Comparison of ENCODE assay signal across 8 mouse cellular contexts in the genomic region with DNA sequence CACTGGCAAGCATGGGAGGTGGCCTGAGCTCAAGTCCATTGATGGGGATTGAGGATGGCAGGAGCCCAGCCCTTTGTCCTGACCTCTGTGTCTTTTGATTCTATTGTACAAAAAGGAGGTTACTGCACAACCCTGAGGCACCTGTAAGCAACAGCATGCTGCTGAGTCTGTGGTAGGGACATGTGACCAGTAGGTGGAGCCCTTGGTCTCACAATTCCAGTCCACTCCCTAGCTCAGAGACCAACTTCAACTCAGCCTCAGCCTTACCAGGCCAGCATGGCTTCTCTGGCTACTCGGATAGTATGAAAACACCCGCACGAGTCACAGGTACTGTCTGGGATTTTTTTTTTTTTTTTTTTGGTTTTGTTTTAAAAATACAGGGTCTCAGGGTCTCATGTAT. TPM values are rescaled to one million over a fixed set of nuclear protein-coding genes. Genes with fewer than 3 reads are reported as not detected.
DNase-seq lines count a peak whose midpoint lies in the region; ATAC-seq and TF ChIP-seq lines count a peak whose summit lies in the region.

No protein-coding gene starts in this region.

- peaks cover 3% of the 10 kb centered on the region; the same call in 1 of the 2 replicates for H3K4me1 ChIP-seq in lung, adult 2 months (ENCODE audit: control insufficient read depth, insufficient read depth, low read length)
- H3K4me1 ChIP-seq in thymus, adult 2 months (replicated peaks; ENCODE audit: control insufficient read depth, insufficient read depth, low read length): no peaks in the 10 kb centered on the region

- H3K27me3 ChIP-seq in thymus, adult 2 months (ENCODE audit: control insufficient read depth, insufficient read depth, low read length): no peaks in the 10 kb centered on the region

- H3K36me3 ChIP-seq in thymus, adult 2 months (ENCODE audit: control insufficient read depth, insufficient read depth, low read length): no peaks in the 10 kb centered on the region

- peak; percentile 90 for ATAC-seq in frontal cortex, adult (ENCODE audit: low TSS enrichment)
- ATAC-seq in hematopoietic stem cell, adult 5-6 weeks (replicated peaks in 1 of 2; ENCODE audit: insufficient read depth in 1 of 2, low FRiP score in 2 of 2, low TSS enrichment in 1 of 2, low read depth in 1 of 2, poor library complexity in 2 of 2, severe bottlenecking in 2 of 2): peak; percentile 72 to 87; a peak in 3 of 4 replicates

- no peak for TF ChIP-seq POLR2A in lung, adult 2 months (IDR thresholded peaks at IDR 0.05; ENCODE audit: borderline replicate concordance, extremely low read depth, low read depth, low read length)
- TF ChIP-seq POLR2A in thymus, adult 2 months (IDR thresholded peaks at IDR 0.05; ENCODE audit: control insufficient read depth, extremely low read depth, insufficient read depth, low read length, poor library complexity): no peak

- TF ChIP-seq CTCF in lung, adult 2 months (IDR thresholded peaks at IDR 0.05; ENCODE audit: insufficient read depth, low read length): peak; percentile 94
- TF ChIP-seq CTCF in thymus, adult 2 months (IDR thresholded peaks at IDR 0.05; ENCODE audit: borderline replicate concordance, control insufficient read depth, extremely low read depth, insufficient read depth, low read length, poor library complexity): peak; percentile 47; the same call in 1 of the 2 replicates

- no peak overlapping the region for H3K27ac ChIP-seq in thymus, adult 2 months (ENCODE audit: control insufficient read depth, insufficient read depth, low read length)

- H3K4me3 ChIP-seq in lung, adult 2 months (replicated peaks; ENCODE audit: extremely low read depth, low read depth, low read length): no peak overlapping the region
- no peak overlapping the region for H3K4me3 ChIP-seq in thymus, adult 2 months (ENCODE audit: control insufficient read depth, insufficient read depth, low read length)

- DNase-seq in Muller cell, postnatal 12 days (ENCODE audit: inconsistent ontology term): peak; percentile 71
- peak; percentile 96 for DNase-seq in cerebellum, adult 9-10 months
- peak; percentile 85 to 88 for DNase-seq in layer of hippocampus, adult 8-10 months (ENCODE audit: low spot score in 2 of 2)
- peak; percentile 68 for DNase-seq in lung, adult 2 months
- DNase-seq in ovary, adult 18-20 months (ENCODE audit: low spot score): peak; percentile 70
- DNase-seq in thymus, adult 2 months: peak; percentile 53

- 3% methylated on average over 3 of the region's 3 CpGs for WGBS in lung, adult 2 months
- 8% methylated on average over 3 of the region's 3 CpGs for WGBS in thymus, adult 2 months

RNA-seq across cellular contexts. Expression of a gene that starts 27.5 kb away (rescaled TPM):
- not detected in 2 replicates for total RNA-seq in hematopoietic stem cell, adult 5-6 weeks (2017)
- total RNA-seq in layer of hippocampus, adult 8-10 months (2022): under 1 TPM; 0.55 to 0.87 (median 0.66) TPM
- polyA plus RNA-seq in lung, adult 2 months (2012; rRNA removed): 0.10 and 0.14 TPM in 2 replicates
- 0.04 TPM in 1 of 2 replicates, not detected in the other for polyA plus RNA-seq in thymus, adult 2 months (2012; rRNA removed)

RNA-seq across cellular contexts. Expression of a gene that starts 38.7 kb away (rescaled TPM):
- total RNA-seq in hematopoietic stem cell, adult 5-6 weeks (2017): 2.9 and 13.1 TPM in 2 replicates
- total RNA-seq in layer of hippocampus, adult 8-10 months (2022): 10 to 100 TPM; 22.8 to 30.2 (median 26.2) TPM
- polyA plus RNA-seq in lung, adult 2 months (2012; rRNA removed): 50.6 and 66.2 TPM in 2 replicates
- 75.2 and 87.1 TPM in 2 replicates for polyA plus RNA-seq in thymus, adult 2 months (2012; rRNA removed)

RNA-seq across cellular contexts. Expression of a gene that starts 48.5 kb away (rescaled TPM):
- not detected in 2 replicates for total RNA-seq in hematopoietic stem cell, adult 5-6 weeks (2017)
- total RNA-seq in layer of hippocampus, adult 8-10 months (2022): 10 to 100 TPM; 12.2 to 18.1 (median 13.7) TPM
- 36.0 and 40.6 TPM in 2 replicates for polyA plus RNA-seq in lung, adult 2 months (2012; rRNA removed)
- 1.7 and 1.9 TPM in 2 replicates for polyA plus RNA-seq in thymus, adult 2 months (2012; rRNA removed)

Comparison
In these comparisons a context has a peak if more than half of its experiments do, and no peak if none do; other contexts are left out.
1. RNA of a gene that starts 48.5 kb away (total RNA-seq): 12.2 to 18.1 TPM in layer of hippocampus, adult 8-10 months; not detected in hematopoietic stem cell, adult 5-6 weeks; every median in the first group is over 10 times any median in the second.
2. Peak in every context shown above with its lines, with median percentiles within 50 percentile points of each other: DNase-seq.